Mouse (Mus musculus): ENCODE results near the gene Duox1.

Gene Duox1

DNA sequence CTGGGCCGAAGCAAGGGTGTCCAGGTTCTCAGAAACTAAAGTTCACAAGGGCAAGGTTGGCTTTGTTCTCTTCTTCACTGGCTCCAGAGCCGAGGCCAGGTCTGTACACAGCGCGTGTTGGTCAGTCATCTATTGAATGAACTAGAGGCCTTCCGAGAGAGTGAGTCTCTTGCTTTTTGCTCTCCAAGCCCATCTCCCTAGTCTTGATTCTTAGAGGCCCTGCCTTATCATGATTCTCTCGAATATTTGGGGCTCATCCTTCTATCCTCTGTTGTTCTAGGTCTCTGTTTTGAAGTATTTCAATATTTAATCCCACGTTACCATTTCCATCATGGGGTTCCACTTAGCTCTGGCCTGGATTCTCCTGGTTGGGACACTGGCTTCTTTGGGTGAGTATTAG is at the start of gene Duox1:
Gene Duox1, plus strand, starts transcription at position 301 of the 400 bp plus-strand sequence.
- DNase-seq: no peak

DNA sequence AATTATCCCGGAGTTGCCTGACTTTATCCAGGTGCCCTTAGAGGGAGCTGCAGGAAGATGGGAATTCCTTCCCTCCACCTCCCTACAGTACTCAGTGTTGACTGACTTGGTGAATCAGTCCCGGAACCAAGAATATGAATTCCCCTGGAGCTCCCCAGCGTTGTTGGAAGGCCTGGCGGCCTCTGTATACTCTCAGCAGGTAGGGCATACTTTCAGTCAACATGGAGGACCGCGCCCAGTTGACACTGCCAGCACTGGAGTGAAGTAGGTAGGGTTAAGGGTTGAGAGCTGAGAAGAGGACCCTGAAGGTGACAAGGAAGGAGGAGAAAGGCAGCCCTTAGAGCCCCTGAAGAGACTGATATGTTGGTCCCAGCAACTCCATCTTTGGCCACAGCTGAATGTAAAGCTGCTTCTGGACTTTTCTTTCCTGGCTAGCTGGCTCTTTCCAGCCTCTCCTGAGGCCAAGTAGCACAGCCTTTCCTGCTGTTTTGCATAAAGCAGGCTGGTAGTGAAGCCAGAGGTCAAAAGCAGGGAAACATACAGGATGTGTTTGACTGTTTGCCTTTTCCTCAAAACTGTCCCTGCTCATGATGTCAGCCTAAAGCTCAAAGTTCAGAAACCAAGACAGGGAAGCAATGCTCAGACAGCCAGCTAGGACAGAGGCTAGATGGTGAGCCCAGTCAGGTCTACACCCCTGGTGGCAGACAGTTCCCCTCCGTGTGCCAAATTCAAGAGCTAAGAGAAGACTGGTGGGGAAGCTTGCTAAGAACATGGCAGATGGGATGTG is 48.9 kb upstream of the Duox1 start:
- DNase-seq: no peak

DNA sequence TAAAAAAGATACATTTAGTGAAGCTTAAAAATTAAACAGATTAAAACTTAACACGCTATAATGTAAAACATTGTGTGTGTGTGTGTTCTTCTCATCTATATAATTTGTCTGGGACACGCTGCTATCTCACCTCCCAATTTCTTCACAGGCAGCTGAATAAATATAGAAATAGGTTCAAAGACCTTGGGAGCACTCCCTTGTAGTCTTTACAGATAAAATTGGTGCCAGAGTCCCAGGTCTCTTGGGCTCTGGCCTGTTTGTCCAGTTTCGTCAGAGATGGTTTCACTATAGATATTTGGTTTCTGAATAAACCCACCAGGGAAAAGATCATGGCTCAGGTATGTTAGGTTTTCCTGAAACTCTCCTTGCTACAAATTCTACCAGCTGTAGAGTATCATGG is 36.7 kb upstream of the Duox1 start:
- DNase-seq: no peak

DNA sequence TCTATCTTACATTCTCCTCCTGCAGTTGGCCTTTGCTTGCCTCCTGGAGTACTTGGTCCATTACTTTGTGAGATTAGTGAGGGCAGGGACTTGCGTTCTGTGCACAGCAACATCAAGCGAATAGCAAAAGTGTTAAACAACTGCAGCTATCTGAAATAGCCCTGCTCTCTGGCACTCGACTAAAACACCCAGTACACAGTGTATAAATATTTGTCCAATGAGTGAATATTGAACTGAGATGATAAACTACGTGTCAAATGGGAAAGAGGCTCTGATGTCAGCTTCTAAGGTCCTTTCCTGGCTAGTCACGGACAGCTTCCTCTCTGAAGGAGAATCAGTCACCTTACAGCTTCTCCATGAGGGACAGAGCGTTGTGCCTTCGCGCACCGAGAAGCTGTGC is 31.4 kb upstream of the Duox1 start:
- no peak for DNase-seq

DNA sequence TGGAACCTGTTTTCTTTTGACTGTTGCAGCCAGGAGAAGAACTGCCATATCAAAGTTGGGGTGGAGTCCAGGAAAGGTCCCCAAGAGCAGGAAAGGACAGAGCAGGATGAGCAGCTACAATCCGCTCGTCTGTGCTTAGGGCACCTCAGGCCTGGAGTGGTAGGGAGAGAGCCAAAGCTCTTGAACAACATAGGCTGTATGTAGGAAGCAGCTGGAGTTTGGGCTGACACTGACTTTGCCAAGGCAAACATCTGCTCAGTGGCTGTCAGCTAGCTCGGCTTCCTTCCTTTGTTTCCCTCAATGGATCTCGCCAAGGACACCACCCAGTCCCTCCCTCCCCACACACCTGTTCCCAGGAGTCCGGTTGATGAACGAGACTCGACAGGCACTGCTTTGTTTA is 29.3 kb upstream of the Duox1 start:
- DNase-seq: no peak

DNA sequence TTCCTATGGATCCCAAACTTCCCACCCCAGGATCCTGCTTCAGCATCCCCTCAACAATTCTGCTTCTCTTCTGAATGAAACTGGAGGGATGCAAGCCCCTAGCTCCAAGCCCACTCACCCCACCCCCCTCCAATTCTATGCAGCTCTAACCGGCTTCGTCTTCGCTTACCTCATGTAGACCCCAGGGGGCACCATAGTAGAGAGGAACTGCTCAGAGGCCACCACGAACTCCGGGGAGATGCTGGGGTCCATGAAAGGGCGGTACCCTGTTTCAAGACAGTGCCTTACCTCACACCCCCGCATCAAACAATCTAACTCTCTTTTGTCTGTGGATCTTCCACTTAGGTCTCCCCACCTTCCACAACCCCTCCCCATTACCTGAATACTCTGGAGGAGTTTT is 20.6 kb upstream of the Duox1 start:
- no peak for DNase-seq

DNA sequence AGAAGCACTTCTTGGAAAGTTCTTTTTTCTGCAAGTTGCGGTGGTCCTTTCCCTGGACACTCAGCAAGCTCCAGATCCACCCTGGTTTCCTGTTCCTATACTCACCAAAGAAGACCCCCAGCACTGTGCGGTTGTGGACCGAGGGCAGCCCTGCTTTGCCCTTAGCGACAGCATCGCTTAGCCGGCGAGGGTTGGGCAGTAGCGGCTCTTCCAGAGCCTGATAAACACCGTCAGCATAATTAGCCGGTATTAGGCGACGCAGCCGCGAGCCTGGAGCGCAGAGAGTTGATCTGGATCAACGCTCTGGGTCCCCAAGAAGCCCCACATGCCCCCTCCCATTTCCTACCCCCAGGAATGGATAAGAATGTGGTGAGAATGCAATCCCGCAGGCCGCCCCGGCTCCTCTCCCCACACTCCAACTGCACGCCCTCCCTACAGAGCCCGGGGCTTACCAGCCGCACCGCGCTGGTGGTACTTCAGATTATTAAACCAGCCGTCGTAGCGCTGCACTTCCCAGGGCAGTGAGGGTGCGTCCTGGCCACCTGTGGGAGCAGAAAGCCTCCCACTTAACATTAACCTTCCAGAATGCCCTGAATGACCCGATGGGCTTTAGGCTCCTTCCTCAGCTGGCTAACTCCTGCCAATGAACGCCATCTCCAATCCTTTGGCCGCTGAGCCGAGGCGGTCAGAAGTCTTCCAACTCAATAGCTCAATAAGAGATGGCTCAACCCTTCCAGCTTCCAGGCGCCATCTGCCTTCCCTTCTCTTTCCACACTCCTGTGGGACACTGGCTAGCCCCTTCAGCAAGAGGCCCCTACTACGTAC is 18.0 kb upstream of the Duox1 start:
- no peak for DNase-seq

DNA sequence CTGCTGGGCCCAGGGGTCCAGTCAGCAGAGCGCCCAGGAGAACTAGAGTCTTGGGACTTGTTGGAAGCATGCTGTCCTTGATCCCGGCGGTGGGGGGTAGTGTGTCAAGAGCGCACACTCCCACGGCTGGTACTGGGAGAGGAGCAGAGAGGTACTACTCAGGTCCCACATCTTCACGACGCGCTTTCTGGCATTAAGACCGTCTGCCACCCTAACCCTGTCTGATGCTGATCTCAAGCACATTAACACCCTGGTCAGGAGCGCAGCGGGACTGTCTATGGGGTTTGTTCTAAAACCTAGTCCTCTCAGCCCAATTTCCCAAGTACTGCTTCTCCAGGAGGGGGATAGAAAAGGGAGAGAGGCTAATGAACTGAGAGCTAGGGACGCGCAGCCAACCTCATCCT is 17.4 kb upstream of the Duox1 start, which contains the start of gene Duox2:
Gene Duox2, minus strand, starts transcription at position 354 of the 404 bp plus-strand sequence.
- DNase-seq: no peak

DNA sequence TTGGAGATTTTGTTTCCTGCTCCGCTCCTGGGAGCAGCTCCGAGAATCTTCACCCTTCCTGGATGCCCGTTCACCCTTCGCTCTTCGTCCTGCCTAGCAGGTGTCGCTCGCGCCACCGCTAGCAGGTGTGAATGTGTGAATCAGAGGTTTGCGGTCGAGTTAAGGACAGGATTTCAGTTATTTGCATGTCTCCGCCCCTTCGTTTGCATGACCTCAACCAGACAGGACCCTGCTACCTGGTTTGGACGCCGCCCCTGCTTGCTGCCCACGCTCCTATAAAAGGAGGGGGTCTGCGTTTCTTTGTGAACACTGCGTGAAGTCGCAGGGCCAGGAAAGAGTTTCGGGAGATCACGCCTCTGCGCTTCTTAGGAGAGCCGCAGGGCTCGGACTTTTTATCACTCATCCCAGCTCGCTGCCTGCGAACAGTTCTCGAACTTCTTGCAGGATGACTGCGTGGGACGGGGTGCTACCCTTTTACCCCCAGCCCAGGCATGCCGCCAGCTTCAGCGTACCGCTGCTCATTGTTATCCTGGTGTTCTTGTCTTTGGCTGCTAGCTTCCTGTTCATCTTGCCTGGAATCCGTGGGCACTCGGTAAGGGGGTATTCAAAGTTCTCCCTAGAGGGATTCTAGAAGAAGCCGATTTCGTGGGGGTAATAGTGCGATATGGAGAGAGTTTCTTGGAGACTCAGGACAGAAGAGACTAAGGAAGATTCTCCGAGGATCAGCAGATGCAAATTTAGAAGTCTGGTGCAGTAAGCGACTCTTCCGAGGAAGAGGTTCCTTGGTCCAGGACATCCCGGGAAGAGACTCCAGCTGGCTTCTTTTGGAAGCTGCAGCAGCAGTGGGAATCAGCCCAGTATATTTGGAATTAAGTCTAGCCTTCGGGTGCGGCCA is 16.6 kb upstream of the Duox1 start, which contains the start of gene Duoxa2:
Gene Duoxa2, plus strand, starts transcription at position 305 of the 895 bp plus-strand sequence.
- peak; percentile 50 for DNase-seq

DNA sequence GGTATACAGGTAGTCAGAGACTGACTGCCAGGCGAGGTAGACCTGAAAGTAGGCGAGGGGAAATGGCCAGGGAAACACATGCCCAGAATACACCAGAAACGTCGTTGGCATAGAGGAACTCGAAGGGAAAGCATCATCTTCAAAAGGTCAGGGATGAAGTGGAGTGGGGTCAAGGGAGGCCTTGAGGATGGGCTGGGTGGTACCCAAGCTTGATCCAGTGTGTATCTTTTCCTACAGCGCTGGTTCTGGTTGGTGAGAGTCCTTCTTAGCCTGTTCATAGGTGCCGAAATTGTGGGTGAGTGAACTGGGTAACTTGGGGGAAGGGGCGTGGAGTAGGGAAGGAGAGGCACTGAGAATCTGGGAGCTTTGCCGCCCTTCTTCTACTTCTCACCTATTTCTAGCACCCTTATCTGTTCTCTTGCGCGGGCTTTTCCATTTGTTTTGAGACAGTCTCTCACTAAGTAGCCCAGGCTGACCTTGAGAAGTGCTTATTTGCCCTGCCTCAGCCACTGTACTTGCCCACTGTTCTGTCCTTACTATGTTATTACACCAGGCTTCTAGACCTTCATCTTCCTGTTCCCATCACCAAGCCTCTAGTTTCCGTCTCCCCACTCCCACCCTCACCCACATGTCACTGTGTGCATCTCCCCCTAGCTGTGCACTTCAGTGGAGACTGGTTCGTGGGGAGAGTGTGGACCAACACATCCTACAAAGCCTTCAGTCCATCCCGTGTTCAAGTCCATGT is 15.4 kb upstream of the Duox1 start:
- DNase-seq: no peak

DNA sequence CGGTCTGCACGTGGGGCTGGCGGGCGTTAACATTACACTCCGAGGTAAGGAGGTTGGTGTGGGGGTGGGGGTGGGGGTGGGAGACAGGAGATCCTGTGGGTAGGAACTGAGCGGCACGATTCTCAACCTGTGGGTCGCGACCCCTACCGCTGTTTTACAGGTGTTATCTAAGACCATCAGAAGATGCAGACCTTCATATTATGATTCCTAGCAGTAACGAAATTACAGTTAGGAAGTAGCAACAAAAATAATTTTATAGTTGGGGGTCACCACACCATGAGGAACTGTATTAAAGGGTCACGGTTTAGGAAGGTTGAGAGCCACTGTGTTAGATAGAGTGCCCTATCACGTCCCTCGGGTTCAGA is 14.8 kb upstream of the Duox1 start:
- DNase-seq: no peak

DNA sequence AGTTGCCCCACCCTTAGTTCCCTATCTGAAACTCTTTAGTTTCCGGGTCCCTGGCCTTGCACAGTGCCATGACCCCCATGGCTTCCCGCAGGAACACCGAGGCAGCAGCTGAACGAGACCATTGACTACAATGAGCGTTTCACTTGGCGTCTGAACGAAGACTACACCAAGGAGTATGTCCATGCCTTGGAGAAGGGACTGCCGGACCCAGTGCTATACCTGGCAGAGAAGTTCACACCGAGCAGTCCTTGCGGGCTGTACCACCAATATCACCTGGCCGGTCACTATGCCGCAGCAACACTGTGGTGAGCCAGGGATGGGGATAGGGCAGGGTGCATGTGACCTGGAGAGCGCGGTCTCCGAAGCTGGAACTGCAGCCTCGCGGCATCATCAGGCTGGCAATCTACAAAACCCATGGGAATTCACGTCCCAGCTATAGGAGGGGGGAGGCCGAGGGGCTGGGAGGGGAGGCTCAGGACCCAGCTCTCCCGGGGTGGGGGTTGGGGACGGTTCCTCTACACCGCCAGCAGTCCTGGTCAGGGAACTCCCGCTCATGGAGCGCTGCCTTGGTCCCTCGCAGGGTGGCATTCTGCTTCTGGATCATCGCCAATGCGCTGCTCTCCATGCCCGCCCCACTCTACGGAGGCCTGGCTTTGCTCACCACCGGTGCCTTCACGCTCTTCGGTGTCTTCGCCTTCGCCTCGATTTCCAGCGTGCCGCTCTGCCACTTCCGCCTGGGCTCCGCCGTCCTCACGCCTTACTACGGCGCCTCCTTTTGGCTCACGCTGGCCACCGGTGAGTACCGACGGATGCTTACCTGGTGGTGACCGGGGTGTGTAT is 14.2 kb upstream of the Duox1 start:
- DNase-seq: peak; percentile 51

DNA sequence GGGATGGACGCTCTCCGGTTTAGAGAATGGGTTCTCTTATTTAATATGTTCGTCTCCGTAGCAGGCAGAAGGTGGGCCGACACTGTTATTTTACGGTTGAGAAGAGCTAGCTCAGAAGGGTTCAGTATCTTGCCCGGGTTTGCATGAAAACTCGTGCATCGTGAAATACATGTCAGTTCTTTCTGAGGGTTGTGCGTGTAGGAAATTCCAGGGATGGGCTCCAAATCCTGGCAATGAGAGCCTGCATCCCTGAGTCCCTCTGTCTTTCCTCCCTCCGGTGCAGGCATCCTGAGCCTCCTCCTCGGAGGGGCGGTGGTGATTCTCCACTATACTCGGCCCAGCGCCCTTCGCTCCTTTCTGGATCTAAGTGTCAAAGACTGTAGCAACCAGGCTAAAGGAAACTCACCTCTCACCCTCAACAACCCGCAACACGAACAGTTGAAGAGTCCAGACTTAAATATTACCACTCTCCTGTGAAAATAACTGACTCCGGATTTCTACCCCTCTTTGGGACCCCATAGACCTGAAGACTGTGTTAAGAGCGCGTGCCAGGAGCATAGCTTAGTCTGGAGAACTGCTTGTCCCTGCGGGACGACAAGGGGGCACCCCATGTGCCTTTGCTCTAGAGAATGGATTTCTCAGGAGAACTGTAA is 13.4 kb upstream of the Duox1 start:
- no peak for DNase-seq

DNA sequence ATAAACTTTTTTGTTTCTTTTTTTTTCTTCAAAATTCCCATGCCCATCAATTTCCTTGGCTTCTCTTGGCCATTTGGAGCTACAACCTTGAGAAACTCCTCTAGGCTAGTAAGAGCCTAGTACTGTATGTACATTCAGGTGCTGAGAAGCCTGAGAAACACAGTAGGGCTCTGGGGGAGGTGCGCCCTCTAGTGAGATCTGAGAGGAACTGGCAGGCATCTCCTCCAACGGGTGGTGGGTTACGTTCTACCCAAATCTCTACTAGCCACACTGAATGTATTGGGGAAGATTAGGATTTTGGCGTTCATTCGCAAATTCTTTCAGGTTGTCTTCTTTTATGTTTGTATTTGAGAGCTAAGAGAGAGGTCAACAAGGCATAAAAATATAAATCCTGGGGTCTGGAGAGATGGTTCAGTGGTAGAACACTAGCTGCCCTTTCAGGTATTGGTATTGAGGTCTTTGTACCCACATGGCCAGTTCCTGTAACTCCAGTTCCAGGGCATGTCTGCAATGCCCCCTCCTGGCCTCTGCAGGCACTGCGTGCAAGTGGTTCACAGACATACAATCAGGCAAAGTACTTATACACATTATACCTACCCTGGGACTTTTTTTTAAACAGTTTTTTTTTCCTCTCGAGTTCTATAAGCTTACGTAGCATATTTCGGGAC is 12.8 kb upstream of the Duox1 start:
- DNase-seq: peak; percentile 79

DNA sequence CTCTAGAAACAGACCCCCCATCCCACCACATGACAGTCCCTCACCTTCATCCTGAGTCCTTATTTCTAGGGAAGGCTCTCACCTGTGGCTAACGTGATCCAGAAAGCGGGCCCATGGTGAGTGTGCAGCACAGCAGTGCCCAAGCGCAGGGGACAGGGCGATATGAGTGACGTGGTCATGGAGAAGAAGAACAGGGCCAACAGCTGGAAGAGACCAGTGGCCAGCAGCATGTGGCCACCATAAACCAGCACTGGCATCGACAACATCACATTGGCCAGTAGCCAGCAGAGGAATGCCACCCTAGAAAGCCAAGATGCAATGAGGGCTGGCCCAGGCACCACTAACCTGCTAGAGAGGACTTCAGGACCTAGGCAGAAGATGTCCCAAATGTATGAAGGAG is 10.9 kb upstream of the Duox1 start:
- no peak for DNase-seq

DNA sequence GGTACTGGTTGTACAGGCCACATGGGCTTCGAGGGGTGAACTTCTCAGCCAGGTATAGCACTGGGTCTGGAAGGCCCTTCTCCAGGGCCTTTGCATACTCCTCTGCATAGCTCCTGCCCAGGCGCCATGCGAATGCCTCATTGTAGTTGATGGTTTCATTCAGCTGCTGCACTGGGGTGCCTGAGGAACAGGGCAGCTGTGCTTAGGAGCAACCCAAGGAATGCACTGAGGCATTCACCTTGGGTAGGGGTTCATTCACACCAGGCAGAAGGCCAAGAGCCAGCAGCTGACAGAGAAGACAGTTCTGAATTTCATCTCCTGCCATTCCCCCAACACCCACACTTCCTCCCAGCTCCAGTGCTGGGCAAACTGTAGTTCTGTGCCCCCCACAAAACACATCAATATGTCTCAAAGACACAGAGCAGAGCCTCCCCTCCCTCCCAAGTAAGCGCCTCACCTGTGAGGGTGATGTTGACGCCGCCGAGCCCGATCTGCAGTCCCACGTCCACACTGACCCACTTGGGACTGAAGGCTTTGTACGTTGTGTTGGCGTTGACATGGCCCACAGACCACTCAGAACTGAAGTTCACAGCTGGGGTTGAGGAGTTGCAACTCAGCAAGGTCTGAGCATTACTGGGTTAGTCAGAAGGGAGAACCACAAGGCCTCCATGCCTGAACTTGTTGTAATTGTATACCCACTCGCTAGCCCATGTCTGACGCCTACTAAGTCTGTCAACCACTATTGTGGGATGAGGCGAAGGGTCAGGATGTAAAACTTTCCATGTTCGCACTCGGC is 10.2 kb upstream of the Duox1 start:
- no peak for DNase-seq

DNA sequence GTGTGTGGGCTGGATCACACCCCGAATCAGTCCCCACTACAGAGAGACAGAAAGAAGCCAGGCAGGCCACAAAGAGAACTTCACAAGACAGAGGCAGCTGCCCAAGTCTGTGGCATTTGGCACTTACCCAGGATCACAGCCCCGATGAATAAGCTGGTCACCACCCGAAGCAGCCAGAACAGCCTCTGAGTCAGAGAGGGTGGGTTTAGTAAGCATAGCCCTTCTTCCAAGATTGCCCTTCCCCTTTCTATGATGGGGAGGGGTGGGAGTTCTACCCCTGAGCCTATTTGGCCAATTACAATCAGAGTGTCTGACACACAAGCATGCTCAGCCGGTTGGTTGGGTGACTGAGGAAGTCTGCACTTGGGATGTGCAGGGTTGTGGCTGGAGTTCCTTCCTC is 9.3 kb upstream of the Duox1 start:
- no peak for DNase-seq

DNA sequence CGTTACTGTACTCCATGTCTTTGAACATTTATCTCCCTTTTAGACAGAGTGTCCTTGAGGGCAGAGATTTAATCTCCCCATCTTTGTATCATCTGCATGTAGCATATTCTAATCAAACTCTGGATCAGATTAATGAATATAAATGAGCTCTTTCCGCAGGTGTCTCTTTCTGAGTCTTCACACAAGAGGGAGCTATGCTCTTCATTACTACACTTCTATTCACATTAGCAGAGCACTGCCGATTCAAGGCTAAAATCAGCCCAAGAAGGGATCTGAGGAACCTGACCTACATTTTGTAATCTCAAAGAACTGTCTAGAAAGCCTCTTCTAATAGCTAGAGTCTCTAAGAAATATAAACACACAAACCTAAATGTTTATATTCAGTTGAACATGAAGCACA is 5.8 kb upstream of the Duox1 start:
- DNase-seq: no peak

DNA sequence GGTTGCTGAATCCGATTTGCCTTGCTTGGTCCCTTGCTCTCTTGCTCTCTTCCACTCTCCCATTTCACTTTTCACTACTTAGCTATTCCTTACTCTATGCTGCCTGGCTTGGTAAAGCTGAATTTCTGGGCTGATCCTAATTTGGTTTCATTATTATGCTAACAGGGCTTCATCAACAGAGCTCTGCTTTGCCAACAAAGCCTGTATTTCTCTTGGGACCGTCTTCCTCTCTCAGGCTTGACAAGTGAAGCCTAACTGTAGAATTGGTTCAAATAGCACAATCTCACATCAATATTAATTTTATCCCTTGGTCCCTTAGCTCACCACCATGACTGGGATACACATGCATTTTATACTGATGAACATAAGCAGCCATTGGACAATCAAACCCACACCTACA is 3.9 kb upstream of the Duox1 start:
- DNase-seq: no peak
